In genomic region chr4:87954421-87955083, GRCm38 (mm10) we compare ENCODE assay signal across 12 mouse cellular contexts.
DNase-seq lines count a peak whose midpoint lies in the region; ATAC-seq lines count a peak whose summit lies in the region.
"Had no signal": no experiment of that assay in that cellular context is flagged by ENCODE, and none has a peak within 500 bp of the region (broad histone marks: within the 10 kb centered on the region; RNA-seq: fewer than 3 reads in every experiment).

No protein-coding gene starts in this region.

- no peaks in the 10 kb centered on the region for H3K9me3 ChIP-seq in hindbrain, embryonic 15.5 days
- H3K9me3 ChIP-seq: embryonic facial prominence, embryonic 12.5 days; midbrain, embryonic 12.5 days had no signal

- WGBS in hindbrain, embryonic 15.5 days, result 60% methylated on average over 7 of the region's 7 CpGs

- DNase-seq in heart, adult 11 months, result peak; percentile 68
- no peak for DNase-seq in heart, adult 9 months (ENCODE audit: low spot score in 2 of 2)
- peak; percentile 12 for DNase-seq in ovary, adult 18-20 months (ENCODE audit: low spot score)
- DNase-seq in ovary, postnatal 10 days (ENCODE audit: low spot score), result no peak
- peak; percentile 61 for DNase-seq in telencephalon, adult 2 months (ENCODE audit: low read depth, low spot score)
- DNase-seq in thymus, postnatal 4 days, result no peak
- DNase-seq: cerebellum, adult 11-12 months; lung, adult 18-20 months had no signal

- no peaks in the 10 kb centered on the region for H3K27me3 ChIP-seq in hindbrain, embryonic 15.5 days
- H3K27me3 ChIP-seq: embryonic facial prominence, embryonic 12.5 days; midbrain, embryonic 12.5 days had no signal

- ATAC-seq in hindbrain, embryonic 15.5 days (ENCODE audit: low FRiP score, low read depth), result peak; percentile 32; the same call in 1 of the 2 replicates

- no peak overlapping the region for H3K4me2 ChIP-seq in hindbrain, embryonic 15.5 days
- H3K4me2 ChIP-seq: embryonic facial prominence, embryonic 12.5 days; heart, embryonic 11.5 days; midbrain, embryonic 12.5 days had no signal

- H3K9ac ChIP-seq in hindbrain, embryonic 15.5 days, result no peak overlapping the region
- H3K9ac ChIP-seq: embryonic facial prominence, embryonic 12.5 days; midbrain, embryonic 12.5 days had no signal

- no peak overlapping the region for H3K4me3 ChIP-seq in hindbrain, embryonic 15.5 days
- H3K4me3 ChIP-seq: embryonic facial prominence, embryonic 12.5 days; midbrain, embryonic 12.5 days had no signal

- H3K4me1 ChIP-seq in hindbrain, embryonic 15.5 days (replicated peaks), result peaks cover 19% of the 10 kb centered on the region
- H3K4me1 ChIP-seq: midbrain, embryonic 12.5 days had no signal

- no peak overlapping the region for H3K27ac ChIP-seq in hindbrain, embryonic 15.5 days (replicated peaks)
- H3K27ac ChIP-seq: embryonic facial prominence, embryonic 12.5 days; midbrain, embryonic 12.5 days had no signal

- no peaks in the 10 kb centered on the region for H3K36me3 ChIP-seq in hindbrain, embryonic 15.5 days
- H3K36me3 ChIP-seq: embryonic facial prominence, embryonic 12.5 days; midbrain, embryonic 12.5 days had no signal

Comparison
In these comparisons a context has a peak if more than half of its experiments do, and no peak if none do; other contexts are left out.
1. DNase-seq: peak in heart, adult 11 months (single experiment), ovary, adult 18-20 months (single experiment) and telencephalon, adult 2 months (single experiment); none in heart, adult 9 months (0 of 2), ovary, postnatal 10 days (single experiment) and thymus, postnatal 4 days (single experiment).